Mouse (Mus musculus) stomach, postnatal 0 days (tissue): ENCODE results near the gene Zscan22.
A peak's percentile ranks its signal among the peaks of the same experiment; 100 is the strongest.

Source experiments
- CTCF ChIP-seq: IDR thresholded peaks from 2 replicates; pipeline ENCODE4 v1.5.1; 2016; ENCODE audit warnings: antibody characterized with exemption, low read depth, mild to moderate bottlenecking, moderate library complexity
- EP300 ChIP-seq: optimal IDR thresholded peaks from 2 replicates; pipeline ENCODE3; 2016; ENCODE audit warnings: antibody characterized with exemption

DNA sequence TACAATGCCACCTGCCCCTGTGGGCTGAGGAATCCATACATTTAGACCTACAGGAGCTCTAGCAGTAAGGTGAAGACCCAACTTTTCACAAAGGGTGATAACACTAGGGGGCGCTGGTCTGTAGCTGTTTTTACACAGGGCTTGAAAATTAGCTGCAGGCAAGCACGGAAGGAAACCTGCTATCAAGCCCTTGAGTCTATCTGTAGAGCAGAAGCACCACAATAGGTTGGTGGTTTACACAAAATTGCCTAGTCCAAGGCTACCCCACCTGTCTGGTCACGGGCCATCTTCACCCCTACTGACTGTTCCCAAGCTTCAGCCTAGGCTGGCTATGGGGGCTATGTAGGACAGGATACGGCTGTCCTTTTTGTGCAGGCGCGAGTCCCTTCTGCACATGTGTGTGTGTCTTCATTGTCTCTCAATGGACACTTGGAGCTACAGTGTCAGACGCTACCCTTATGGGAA is 11.9 kb downstream of the Zscan22 start:
- TF ChIP-seq CTCF (peak; percentile 80), EP300 (no peak)
